Mouse (Mus musculus): ENCODE results near the gene E030018B13Rik.

The E030018B13Rik gene

DNA sequence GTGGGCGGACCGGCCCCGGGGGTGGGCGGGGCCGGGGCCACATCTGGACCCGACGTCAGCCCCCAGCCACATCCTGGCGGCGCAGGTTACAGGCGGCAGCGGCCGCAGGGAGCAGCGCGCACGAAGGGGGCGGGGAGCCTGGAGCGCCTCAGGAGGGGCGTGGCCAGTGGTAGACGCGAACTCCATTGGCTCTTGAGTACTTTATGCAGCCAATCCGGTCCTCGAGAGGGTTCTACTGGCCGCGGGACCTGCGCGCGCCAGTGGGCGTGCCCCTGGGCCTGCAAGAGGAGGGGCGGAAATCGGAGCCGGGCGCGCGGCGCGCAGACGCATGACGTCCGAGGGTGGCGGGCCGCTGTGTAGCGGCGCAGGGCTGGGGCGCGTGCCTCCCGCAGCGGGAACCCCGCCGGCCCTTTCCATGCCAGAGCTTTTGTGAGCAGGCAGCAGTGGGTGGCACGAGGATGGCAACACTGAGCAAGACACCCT, 22.3 kb downstream of the E030018B13Rik start, which contains the start of gene Klf13:
Gene Klf13 (minus strand): TSS at position 2 of the 483 bp plus-strand sequence.
- peak; percentile 97 for DNase-seq

DNA sequence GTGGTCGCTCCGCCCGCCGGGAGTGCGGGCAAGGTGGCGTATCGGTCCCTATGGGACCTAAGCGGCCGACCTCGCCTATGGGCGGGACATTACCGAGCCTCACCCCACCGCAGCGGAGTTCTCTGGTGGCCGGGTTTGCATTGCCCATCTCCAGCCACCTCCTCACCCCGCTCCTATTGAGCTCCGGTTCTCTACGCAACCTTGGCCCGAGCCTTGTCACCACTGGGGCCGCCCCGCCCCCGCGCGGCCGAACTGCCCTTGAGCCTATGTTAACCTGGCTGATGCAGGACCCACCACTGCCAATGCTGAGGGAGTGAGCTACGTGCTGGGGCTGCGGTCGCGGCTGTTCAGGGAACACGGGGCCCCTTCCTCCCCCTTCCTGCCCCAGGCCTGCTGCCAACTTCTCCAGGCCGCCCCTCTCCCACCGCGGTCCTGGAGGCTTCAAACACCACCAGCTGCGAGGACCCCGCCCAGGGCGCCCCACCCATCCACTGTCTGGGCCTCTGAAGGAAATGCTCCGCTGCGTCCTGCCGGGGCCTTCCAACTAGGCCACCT, 22.8 kb downstream of the E030018B13Rik start:
- peak; percentile 78 to 85 for DNase-seq

DNA sequence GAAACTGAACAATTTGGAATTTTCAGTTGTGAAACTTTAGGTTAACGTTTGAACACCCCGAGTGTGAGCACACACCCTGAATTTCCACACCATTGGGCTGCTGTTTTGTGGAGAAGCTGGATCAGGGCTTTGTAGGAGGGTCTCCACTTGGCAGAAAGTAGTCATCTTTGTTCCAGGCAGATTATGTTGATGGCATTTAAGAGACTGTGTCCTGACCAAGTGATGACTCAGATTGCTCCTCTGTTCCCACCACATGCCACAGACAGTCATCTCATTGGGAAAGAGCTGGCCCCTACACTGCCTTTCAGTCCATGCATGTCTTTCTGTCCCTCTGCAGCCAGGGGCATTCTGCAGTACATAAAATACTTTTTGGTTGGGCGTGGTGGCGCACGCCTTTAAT, 23.7 kb downstream of the E030018B13Rik start:
- no peak for DNase-seq

DNA sequence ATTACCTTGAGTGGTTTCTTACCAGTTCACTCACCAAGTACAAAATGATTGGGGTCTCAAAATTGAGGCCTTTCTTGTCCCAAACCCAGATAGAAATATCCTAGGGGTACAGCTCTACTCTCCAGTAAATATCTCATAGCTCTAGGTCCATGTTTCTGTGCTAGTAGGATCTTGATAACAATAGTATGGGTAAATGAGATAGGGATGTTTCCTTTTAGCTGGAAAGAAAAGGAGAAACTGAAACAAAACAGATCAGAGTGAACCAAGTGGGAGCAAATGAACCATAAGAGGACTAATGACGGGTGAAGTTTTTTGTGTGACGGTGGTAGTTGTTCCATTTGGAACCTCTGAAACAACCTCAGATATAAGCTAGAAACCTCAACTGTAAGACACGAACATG, 24.4 kb downstream of the E030018B13Rik start:
- DNase-seq = no peak

DNA sequence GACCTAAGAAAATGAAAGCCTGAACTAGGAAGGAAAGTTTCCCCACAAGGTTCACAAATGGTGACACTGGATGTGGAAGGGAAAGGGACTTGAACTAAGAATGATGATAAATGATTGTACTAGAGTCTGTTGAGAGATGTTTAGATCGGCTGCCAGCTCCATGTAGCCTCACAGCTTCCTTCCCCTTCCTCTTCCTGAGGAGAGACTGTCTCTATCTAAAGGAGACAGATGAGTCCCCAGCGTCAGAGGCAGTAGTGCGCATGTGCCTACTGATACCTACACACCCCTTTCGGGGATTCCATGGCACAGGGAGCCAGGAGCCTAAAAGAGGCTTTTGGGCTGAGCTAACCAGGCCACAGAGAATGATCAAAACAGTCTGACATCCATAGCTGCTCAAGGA, 24.8 kb downstream of the E030018B13Rik start:
- DNase-seq = no peak

DNA sequence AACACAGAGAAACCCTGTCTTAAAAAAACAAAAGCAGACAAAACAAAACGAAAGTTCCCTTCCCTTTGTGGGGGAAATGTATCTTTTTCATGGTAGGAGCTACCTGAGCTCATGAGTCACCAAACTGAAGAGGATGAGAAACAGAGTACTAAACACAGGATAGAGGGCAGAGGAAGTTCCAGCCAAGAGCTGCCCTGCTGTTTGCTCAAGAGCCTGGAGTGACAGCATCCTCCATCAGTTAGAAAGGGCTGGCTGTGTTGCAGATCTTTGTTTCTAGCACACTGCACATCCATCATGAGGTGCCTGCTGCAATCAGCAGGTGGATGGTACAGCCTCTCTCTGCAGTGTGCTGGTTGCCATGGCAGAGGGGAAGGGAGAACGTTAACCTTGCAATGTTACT, 27.3 kb downstream of the E030018B13Rik start:
- DNase-seq = no peak

DNA sequence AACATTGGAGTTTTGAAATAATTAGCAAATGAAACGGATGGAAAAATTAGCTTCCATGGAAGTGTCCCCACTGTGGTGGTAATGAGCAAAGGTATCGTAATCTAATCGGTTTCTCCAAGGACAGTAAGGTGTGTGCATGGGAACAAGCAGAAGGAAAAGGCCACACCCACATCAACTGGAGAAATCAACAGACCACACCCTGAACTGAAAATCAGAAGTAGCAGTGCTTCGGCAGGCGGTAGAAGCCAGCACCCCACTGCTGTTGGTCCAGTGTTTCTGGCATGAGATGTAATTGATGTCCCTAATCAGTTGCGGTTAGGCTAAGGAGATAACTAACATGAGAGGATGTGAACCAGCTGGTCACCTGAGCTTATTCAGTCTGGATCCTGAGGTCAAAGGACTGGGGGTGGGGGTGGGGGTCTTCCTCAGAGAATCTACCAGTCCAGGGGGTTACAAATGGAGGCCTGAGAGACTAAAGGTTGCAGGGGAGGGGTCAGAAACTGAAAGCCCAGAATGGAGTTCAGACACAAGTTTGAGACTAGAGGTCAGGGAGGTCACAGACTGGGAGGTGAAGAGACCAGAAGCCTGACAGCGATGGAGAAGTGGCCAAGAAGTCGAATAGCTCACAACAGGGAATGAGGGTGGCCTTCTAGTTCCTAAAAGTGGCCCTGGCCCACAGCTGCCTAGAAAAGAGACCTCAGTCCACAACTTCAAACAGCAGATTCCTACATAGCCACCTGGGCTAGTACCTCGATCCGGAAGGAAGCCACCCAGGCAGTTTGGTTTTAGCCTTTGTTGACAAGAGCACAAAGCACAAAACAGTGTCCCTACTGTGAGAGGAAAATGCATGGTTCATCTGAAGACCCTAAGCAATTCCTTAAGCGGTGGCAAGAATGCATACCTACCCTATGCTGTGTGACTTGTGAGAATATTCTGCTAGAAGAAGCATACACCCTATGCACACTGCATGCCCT, 31.1 kb downstream of the E030018B13Rik start:
- DNase-seq = no peak

DNA sequence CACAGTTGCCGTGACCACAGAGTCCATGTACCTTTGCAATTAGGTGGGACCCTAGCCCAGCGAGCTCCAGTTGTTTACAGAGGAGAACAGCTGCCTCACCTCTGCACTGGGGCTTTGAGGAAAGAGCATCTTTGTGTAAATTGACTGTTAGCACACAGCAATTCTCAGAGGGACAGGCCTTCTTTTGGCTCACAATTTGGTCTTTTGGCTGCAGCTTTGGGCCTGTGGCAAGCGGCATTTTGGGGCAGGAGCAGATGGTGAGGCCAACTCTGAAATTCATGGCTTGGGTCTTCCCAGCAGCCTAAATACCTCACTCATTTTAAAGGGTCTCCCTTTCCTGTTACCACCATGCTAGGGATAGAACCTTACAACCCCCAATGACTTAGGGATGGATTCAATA, 32.5 kb downstream of the E030018B13Rik start:
- DNase-seq = no peak

DNA sequence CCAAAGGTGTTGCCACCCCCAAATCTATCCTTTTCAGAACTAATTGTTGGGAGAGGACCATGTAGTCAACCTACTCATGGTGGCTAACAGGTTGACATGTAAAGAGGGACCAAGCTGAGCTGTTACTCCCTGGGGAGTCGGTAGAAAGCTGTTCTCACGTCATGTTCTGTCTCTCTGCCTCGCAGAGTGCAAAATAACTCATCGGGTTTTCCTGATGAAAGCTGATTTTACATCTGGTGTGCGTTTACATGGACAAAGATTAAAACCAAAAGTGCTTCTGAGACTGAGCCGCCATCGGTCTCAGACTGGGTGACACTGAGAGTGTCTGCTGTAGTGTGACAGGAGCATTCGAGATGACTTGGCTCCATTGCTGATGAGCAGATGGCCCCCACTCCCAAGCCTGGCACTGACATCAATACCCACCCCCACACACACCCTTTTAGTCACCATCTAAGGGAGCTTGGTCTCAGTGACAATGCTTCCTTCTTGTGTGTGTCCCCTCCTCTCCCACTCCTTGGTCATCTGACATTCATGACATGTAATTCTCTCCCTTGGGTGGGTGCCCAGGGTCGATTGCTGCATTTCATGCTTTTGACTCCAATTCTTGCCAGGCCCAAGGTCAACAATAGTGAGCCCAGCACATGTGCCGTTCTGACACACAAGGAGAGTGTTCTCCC, 34.4 kb downstream of the E030018B13Rik start:
- DNase-seq = peak; percentile 50 to 56

DNA sequence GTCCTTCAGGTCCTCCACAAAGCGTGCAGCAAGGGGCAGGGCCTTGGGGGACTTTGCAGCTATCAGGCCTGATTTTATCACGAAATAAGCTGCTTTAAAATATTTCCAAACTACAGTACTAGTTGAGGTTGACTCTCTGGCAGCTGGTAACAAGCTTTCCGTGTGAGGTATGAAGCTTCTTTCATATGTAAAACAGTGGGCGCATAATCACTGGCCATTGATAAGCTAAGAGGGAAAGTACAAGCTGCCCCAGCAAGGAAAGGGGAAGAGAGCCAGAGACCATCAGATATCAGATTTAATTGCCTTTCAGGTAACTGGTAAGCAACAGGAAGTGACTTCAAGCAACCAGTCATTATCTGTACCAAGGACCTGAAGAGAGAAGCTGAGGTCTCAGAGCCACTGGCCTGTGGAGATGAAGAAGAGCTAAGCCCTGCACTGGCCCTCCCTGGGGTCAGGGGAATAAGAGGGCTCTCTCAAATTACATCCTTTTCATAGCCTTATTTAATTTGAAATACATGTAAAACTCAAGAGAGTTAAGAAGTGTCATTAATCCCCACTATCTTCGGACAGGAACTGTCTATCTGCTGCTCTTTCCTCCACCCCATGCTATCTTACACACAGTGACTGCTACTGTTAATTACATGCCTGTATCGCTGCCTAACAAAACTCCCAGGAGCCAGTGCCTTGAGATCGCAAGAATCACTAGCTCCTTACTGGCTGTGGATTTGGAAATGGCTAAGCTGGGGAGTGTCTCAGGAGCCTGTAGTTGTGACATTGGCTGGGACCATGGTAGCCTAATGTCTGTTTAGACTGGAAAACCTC, 35.6 kb downstream of the E030018B13Rik start:
- DNase-seq = no peak

DNA sequence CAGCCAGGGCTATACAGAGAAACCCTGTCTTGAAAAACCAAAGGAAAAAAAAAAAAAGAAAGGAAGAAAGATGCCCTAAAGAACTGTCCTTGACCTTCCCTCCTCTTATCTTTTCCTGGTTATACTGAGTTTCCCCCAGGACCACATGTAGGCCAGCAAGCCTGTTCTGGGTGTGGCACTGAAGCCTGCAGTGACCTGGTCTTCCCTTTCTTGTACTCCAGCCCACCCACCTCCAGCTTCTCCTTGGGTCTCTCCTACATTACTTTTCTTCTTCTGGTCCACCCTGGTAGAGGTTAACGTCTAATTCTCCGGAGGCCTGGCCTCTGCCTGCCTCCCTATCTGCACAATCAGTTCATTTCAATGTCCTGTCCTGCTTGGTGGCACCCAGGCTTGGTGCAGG, 38.8 kb downstream of the E030018B13Rik start:
- no peak for DNase-seq

DNA sequence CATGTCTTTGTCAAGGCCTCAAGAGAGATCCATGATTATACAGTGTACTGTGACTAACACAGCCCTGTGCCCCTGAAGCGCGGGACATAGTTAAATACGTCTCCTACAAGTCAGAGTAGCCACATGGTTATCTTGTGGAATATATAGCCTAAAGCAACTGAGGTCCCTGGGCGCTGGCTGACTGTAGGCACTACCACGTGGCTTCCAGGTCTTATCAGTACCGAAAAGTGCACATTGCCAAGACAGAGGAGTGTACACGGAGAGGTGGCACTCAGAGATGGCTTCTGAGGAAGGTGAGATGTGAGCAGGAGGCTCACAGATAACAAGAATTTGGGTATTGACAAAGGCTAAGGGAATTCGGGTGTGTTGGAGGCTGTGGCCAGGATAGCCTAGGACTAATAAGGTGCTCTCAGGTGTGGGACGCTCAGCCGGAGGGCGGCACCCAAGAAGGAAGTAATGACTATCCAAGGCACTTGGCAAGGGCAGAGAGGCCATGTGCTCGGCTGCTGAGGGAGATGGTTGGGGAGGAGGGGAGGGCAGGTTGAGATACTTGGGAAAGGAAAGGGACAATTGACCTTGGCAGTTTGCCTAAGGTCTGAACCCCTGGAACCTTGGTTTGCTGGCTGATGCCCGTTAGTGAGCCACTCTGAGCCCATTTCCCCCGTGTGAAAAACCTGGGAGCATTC, 39.6 kb downstream of the E030018B13Rik start:
- no peak for DNase-seq

DNA sequence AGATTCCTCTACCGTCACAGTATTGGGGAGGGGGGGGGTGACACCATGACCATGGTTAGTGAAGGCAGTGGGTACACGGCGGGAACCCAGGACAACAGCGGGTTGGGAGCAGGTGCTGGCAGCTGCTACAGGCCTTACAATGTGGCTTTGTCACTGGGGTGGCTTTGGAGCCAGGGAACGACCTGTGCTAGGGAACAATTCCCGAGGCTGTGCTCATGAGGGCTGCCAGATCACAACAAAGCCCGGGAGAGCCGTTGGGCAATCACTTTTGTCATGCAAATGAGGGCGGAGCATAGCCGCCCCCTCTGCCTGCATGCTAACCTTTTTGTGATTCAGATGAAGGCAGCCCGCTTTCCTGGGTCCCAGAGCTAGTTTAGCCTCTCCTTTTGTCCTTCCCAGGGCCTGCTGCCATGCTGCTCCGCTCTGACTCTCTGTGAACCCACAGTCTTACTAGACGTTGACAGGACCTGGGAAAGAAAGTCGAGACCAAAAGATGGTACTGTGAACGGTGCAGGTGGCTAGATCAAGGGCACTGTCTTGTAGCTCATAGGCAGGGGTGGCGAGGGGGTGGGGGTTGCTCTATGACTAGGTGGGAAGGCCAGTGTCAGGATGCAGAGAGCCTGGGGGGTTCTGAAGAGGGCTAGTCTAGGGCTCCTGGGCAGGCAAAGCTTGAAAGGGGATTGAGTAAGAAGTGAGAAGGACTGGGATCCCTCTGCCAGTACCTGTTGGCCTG, 40.5 kb downstream of the E030018B13Rik start:
- DNase-seq = peak in 1 of 2 experiments; percentile 29

DNA sequence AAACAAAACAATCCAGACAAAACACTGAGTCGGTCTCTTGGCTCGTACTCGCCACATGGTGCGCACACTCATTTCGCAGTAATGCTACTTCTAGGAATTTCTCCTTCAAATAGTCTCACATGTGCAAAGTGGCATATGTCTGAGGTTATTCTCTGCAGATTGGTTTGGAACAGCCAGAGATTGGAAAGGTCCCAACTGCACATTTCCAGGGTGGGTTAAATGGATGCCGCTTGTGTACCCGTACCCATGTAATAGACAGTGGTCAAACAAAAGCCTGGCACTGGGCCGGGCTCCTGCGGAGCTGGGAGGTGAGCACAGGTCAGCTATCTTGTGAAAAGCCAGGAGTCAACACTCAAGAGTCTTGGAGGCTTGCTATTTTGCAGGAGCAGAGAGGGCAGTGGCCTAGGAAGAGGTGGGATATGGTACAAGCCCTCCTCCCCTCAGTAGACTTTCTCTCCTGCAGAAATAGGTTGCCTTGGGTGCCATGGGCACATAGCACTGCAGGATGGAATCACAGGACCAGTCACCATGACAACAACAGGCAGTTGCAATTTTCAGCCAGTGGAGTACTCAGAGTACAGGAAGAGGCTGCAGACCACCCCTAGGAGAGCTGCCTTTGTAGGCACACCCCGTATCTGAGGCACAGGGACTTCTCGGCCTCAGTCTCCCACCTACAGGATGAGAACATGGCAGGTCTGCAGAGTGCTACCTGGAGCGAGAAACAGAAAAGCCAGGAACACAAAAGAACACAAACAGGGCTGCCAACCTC, 41.4 kb downstream of the E030018B13Rik start:
- DNase-seq = no peak

DNA sequence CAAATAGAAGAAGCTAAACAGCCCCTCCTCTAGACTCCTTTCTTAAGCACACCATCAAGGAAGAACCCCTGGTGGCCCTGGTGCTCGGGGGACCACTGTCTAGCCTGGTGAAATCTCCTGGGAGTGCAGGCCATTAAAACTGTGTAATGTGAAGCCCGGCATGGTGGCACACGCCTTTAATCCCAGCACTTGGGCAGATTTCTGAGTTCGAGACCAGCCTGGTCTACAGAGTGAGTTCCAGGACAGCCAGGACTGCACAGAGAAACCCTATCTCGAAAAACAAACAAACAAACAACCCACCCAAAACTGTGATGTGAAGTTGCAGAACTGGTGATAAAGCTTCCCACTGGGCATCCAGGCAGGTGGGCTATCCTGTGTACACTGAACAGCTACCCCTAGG, 47.0 kb downstream of the E030018B13Rik start:
- no peak for DNase-seq

DNA sequence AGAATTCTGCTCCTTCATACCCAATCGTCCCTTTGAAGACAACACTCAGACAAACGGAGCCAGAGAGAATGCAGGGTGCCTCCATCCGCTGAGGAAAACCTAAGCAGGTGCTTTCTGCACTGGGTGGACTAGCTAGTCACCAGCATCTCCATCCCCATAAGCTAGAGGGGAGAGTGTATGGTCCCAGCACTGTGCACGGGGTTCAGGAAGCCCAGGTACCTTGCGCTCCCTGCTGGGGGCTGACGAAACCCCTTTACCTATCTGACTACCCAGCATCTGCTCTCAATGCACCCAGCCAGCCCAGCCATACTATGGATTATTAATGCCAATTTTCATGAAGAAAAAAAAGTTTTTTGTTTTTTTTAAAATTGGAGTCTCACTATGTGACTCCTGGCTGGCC, 47.5 kb downstream of the E030018B13Rik start:
- DNase-seq = no peak

DNA sequence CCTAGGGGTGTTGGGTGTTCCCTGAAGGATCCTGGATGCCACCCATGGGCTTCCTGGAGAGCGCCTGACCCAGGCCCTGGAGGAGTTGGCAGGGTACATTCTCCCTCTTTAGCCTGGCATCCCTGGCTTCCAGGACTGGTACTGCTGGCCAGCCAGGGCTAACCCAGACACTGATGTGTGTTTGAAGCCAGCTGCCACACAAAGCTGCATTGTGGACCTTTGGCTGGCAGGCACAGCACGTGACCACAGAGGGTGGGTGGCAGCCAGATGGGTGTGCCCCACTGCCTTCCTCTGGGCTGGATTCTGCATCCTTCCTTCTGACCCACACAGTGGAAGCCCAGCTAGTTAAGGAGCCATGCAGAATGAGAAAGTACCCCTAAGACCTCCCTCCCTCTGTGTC, 48.5 kb downstream of the E030018B13Rik start:
- peak; percentile 41 to 48 for DNase-seq

DNA sequence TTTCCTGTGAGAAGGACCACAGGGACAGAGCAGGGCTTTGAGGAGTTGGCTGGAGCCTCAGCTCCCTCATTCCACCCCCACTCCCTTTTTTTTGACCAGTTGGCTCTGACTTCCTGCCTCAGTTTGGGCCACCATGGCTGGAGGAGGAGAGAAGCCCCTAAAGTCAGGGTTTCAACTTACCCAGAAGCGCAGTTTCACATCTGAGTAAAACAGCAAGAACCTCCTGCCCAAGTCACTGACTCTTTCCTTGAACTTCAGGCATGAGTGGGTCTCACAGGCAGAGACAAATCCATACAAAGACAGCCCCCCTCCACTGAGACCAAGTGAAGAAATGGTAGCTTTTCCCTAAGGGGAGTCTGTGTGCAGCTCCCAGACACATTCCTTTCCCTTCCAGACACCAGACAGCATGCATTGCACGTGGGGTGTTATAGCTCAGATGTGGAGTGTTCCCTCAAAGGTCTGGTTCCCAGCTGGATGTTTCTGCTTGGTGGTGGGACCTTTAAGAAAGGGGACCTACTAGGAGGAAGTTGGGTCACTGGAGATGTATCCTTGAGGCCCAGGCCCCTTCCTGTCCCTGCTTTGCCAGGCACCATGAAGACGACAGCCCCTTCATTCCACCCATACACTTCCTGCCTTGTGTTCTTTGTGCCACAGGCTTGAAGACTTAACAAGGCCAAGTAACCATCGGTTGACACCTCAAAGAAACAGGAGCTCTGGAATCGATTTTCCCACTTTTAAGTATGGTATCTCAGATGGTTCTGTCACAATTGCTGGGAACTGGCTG, 49.2 kb downstream of the E030018B13Rik start:
- DNase-seq = no peak

DNA sequence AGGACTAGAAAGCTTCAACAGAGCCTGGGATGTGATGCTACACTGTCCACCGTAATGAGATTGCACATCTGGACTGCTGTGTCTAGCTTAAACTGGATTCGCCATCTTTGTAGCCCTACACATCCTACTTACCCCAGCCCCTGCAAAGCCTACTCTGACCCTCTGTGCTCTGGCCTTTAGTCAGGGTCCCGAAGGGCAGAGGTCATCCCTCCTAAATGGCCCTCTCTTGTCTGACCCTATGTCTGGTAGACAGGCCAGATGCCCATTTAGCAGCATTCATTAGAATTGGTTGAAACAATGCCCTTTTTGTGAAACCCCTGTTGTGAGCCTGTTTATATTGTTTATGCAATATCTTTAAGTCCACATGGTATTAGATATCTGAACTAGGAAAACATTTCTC, 53.3 kb downstream of the E030018B13Rik start:
- peak in 1 of 2 experiments; percentile 5 for DNase-seq
